Mouse (Mus musculus): ENCODE data around the gene Slc22a13.

Slc22a13 gene

DNA sequence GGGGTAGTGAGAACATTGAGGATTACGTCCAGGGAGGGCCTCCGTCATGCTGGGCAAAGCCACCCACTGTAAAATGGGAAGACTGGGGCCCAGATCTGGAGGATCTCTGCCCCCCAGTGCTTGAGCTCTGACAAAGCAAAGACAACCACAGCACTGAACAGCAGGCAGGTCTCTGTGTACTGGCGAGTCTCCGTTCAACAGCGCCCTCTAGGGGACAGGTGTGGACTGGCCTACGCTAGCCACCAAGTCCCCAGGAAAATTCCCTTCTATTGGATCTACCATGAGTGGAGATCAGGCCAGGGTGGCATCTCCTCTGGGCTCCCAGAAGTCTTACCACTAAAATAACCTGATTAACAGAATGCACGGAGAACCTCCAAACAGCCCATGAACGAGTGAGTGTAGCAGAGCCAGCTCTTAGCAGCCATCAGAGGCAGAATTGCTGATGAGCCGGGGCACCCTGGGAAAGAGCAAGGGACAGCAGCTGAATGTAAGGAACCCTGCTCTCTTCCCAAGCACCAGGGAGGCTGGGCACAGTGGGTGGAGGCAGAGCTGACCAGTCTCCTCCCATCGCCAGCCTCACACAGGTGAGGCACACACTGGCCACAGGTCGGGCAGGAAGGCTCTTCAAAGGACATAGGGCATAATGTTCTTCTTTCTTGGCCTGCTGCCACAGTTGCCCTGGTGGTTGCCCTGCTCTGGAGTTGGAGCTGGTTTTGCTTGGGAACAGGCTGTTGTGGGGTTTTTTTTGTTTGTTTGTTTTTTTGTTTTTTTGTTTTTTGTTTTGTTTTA is 16.5 kb downstream of the Slc22a13 start:
- Histone ChIP-seq H3K27me3 (ENCODE audit: insufficient read depth, low read length) (no peaks in the 10 kb centered on the region; the same call in 1 of the 2 replicates), H3K4me3 (replicated peaks; ENCODE audit: low read length) (no peak overlapping the region), H3K9me3 (ENCODE audit: low read length) (no peaks in the 10 kb centered on the region), H3K4me1 (replicated peaks; ENCODE audit: low read depth, low read length) (no peaks in the 10 kb centered on the region; the same call in 1 of the 2 replicates), H3K36me3 (ENCODE audit: insufficient read depth, low read length) (no peaks in the 10 kb centered on the region)
- TF ChIP-seq POU5F1 (IDR thresholded peaks at IDR 0.05; ENCODE audit: borderline replicate concordance, low read length) (no peak), CTCF (conservative IDR thresholded peaks at IDR 0.05; ENCODE audit: low read length) (peak; percentile 84), NANOG (IDR thresholded peaks at IDR 0.05; ENCODE audit: borderline replicate concordance, low read length) (no peak)

DNA sequence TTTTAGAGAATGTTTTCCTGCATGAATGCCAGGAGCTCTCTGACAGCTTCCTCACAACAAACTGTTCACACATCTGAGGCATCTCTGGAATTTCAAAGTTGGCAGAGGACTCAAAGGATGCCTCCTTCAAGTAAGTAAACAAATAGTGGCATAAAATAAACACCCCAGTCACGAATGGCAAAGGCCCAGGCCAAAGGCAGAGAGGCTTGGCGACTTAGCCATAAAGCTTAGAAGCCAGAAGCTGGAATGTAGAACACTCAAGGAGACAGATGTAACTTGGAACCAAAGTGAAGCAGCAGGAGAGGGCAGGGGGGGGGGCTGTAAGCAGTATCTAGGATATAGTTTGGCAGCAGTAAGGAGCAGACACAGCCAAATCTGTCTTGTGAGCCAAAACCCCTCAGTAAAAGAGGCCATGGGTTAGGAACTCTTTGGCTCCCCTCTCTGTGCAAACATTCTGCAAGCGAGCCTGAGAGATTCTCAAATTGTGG is 27.6 kb downstream of the Slc22a13 start:
- Histone ChIP-seq H3K4me3 (replicated peaks; ENCODE audit: low read length) (no peak overlapping the region), H3K27me3 (ENCODE audit: insufficient read depth, low read length) (no peaks in the 10 kb centered on the region), H3K36me3 (ENCODE audit: insufficient read depth, low read length) (no peaks in the 10 kb centered on the region), H3K9me3 (ENCODE audit: low read length) (no peaks in the 10 kb centered on the region), H3K4me1 (replicated peaks; ENCODE audit: low read depth, low read length) (no peaks in the 10 kb centered on the region)
- TF ChIP-seq CTCF (conservative IDR thresholded peaks at IDR 0.05; ENCODE audit: low read length) (no peak), NANOG (IDR thresholded peaks at IDR 0.05; ENCODE audit: borderline replicate concordance, low read length) (no peak), POU5F1 (IDR thresholded peaks at IDR 0.05; ENCODE audit: borderline replicate concordance, low read length) (no peak)

GRCm38 (mm10) chr9:119179292-119179691 is 29.6 kb downstream of the Slc22a13 start:
- TF ChIP-seq NANOG (IDR thresholded peaks at IDR 0.05; ENCODE audit: borderline replicate concordance, low read length) (no peak), POU5F1 (IDR thresholded peaks at IDR 0.05; ENCODE audit: borderline replicate concordance, low read length) (no peak), CTCF (conservative IDR thresholded peaks at IDR 0.05; ENCODE audit: low read length) (no peak)
- Histone ChIP-seq H3K9me3 (ENCODE audit: low read length) (no peaks in the 10 kb centered on the region), H3K36me3 (ENCODE audit: insufficient read depth, low read length) (no peaks in the 10 kb centered on the region), H3K27me3 (ENCODE audit: insufficient read depth, low read length) (peaks cover 4% of the 10 kb centered on the region), H3K4me1 (replicated peaks; ENCODE audit: low read depth, low read length) (no peaks in the 10 kb centered on the region), H3K4me3 (replicated peaks; ENCODE audit: low read length) (no peak overlapping the region)

- Histone ChIP-seq H3K4me1 (replicated peaks; ENCODE audit: low read depth, low read length) (no peaks in the 10 kb centered on the region), H3K27me3 (ENCODE audit: insufficient read depth, low read length) (peaks cover 3% of the 10 kb centered on the region; the same call in 1 of the 2 replicates), H3K9me3 (ENCODE audit: low read length) (peaks cover 13% of the 10 kb centered on the region), H3K36me3 (ENCODE audit: insufficient read depth, low read length) (no peaks in the 10 kb centered on the region), H3K4me3 (replicated peaks; ENCODE audit: low read length) (no peak overlapping the region)
- TF ChIP-seq CTCF (conservative IDR thresholded peaks at IDR 0.05; ENCODE audit: low read length) (no peak), POU5F1 (IDR thresholded peaks at IDR 0.05; ENCODE audit: borderline replicate concordance, low read length) (no peak), NANOG (IDR thresholded peaks at IDR 0.05; ENCODE audit: borderline replicate concordance, low read length) (no peak)
These were observed 41.3 kb downstream of the Slc22a13 start for GRCm38 (mm10) chr9:119167608-119168007.

DNA sequence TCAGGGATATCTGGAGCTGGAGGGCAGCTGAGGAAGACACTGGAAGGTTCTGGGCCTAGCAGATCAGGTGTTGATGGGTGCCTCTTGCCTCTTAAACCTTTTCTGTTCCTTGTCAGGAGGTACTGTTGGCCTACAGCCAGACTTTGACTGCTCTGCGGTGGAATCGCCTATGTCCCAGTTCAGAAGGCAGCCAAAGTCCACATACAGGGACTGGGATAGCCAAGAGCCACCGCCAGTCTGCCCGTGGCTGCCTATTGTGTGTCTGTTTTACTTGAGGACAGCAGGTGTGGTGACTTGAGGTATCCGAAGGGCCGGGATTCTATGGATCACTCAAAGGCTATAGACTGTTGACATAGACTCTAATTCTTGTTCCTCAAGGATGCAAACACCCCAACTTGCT is 43.4 kb downstream of the Slc22a13 start:
- H3K36me3 ChIP-seq (ENCODE audit: insufficient read depth, low read length): no peaks in the 10 kb centered on the region
- H3K4me3 ChIP-seq (replicated peaks; ENCODE audit: low read length): no peak overlapping the region
- H3K4me1 ChIP-seq (replicated peaks; ENCODE audit: low read depth, low read length): no peaks in the 10 kb centered on the region
- H3K9me3 ChIP-seq (ENCODE audit: low read length): peaks cover 13% of the 10 kb centered on the region
- TF ChIP-seq NANOG (IDR thresholded peaks at IDR 0.05; ENCODE audit: borderline replicate concordance, low read length) (no peak), CTCF (conservative IDR thresholded peaks at IDR 0.05; ENCODE audit: low read length) (no peak), POU5F1 (IDR thresholded peaks at IDR 0.05; ENCODE audit: borderline replicate concordance, low read length) (no peak)
- no peaks in the 10 kb centered on the region; the same call in 1 of the 2 replicates for H3K27me3 ChIP-seq (ENCODE audit: insufficient read depth, low read length)

- H3K4me3 ChIP-seq (replicated peaks; ENCODE audit: low read length): no peak overlapping the region
- no peaks in the 10 kb centered on the region for H3K4me1 ChIP-seq (replicated peaks; ENCODE audit: low read depth, low read length)
- no peaks in the 10 kb centered on the region for H3K36me3 ChIP-seq (ENCODE audit: insufficient read depth, low read length)
- no peak for TF ChIP-seq NANOG (IDR thresholded peaks at IDR 0.05; ENCODE audit: borderline replicate concordance, low read length)
- peaks cover 4% of the 10 kb centered on the region; the same call in 1 of the 2 replicates for H3K27me3 ChIP-seq (ENCODE audit: insufficient read depth, low read length)
- peaks cover 13% of the 10 kb centered on the region for H3K9me3 ChIP-seq (ENCODE audit: low read length)
These were observed 44.2 kb downstream of the Slc22a13 start for GRCm38 (mm10) chr9:119164743-119165142.

- TF ChIP-seq NANOG (IDR thresholded peaks at IDR 0.05; ENCODE audit: borderline replicate concordance, low read length) (no peak), CTCF (conservative IDR thresholded peaks at IDR 0.05; ENCODE audit: low read length) (no peak), POU5F1 (IDR thresholded peaks at IDR 0.05; ENCODE audit: borderline replicate concordance, low read length) (no peak)
- Histone ChIP-seq H3K9me3 (ENCODE audit: low read length) (no peaks in the 10 kb centered on the region), H3K4me3 (replicated peaks; ENCODE audit: low read length) (no peak overlapping the region), H3K27me3 (ENCODE audit: insufficient read depth, low read length) (peaks cover 24% of the 10 kb centered on the region), H3K4me1 (replicated peaks; ENCODE audit: low read depth, low read length) (peaks cover 5% of the 10 kb centered on the region; the same call in 1 of the 2 replicates), H3K36me3 (ENCODE audit: insufficient read depth, low read length) (no peaks in the 10 kb centered on the region)
These were observed 48.2 kb downstream of the Slc22a13 start for GRCm38 (mm10) chr9:119160689-119161088.

GRCm38 (mm10) chr9:119158861-119159260 is 50.0 kb downstream of the Slc22a13 start, which contains the start of gene Gm47289:
Gene Gm47289, plus strand, starts transcription at chr9:119159161.
- Histone ChIP-seq H3K36me3 (ENCODE audit: insufficient read depth, low read length) (no peaks in the 10 kb centered on the region), H3K27me3 (ENCODE audit: insufficient read depth, low read length) (peaks cover 42% of the 10 kb centered on the region), H3K4me1 (replicated peaks; ENCODE audit: low read depth, low read length) (peaks cover 7% of the 10 kb centered on the region; the same call in 1 of the 2 replicates), H3K9me3 (ENCODE audit: low read length) (no peaks in the 10 kb centered on the region), H3K4me3 (replicated peaks; ENCODE audit: low read length) (no peak within 1 kb of the TSS)
- TF ChIP-seq CTCF (conservative IDR thresholded peaks at IDR 0.05; ENCODE audit: low read length) (no peak), POU5F1 (IDR thresholded peaks at IDR 0.05; ENCODE audit: borderline replicate concordance, low read length) (no peak), NANOG (IDR thresholded peaks at IDR 0.05; ENCODE audit: borderline replicate concordance, low read length) (no peak)
